In genomic region chr7:44890737-44891136, GRCm38 (mm10) we compare ENCODE assay signal across 8 mouse cellular contexts. TPM values are rescaled to one million over a fixed set of nuclear protein-coding genes. Genes with fewer than 3 reads are reported as not detected.
DNase-seq lines count a peak whose midpoint lies in the region; ATAC-seq and TF ChIP-seq lines count a peak whose summit lies in the region.

No protein-coding gene starts in this region.

- H3K79me2 ChIP-seq in C2C12 (ENCODE audit: control insufficient read depth, insufficient read depth) = peaks cover 61% of the 10 kb centered on the region

- ATAC-seq in forebrain, embryonic 14.5 days = no peak
- ATAC-seq in liver, embryonic 15.5 days (ENCODE audit: insufficient read depth) = no peak

- peak overlapping the region; percentile 37 for H3ac ChIP-seq in C2C12 (ENCODE audit: control insufficient read depth, insufficient read length, low read depth)

- H3K4me1 ChIP-seq in heart, embryonic 10.5 days = peaks cover 26% of the 10 kb centered on the region
- H3K4me1 ChIP-seq in forebrain, embryonic 14.5 days (ENCODE audit: control insufficient read depth, insufficient read depth, low read length) = peaks cover 31% of the 10 kb centered on the region
- peaks cover 64% of the 10 kb centered on the region for H3K4me1 ChIP-seq in liver, embryonic 15.5 days (replicated peaks)

- peak overlapping the region; percentile 91 for H3K9ac ChIP-seq in forebrain, embryonic 14.5 days (ENCODE audit: low read length)
- no peak overlapping the region for H3K9ac ChIP-seq in liver, embryonic 15.5 days

- no peaks in the 10 kb centered on the region for H3K27me3 ChIP-seq in heart, embryonic 10.5 days (ENCODE audit: insufficient read depth, poor library complexity, severe bottlenecking)
- no peaks in the 10 kb centered on the region for H3K27me3 ChIP-seq in C2C12 (ENCODE audit: control insufficient read depth, insufficient read depth, insufficient read length)
- H3K27me3 ChIP-seq in forebrain, embryonic 14.5 days (replicated peaks; ENCODE audit: control insufficient read depth, insufficient read depth, low read length) = no peaks in the 10 kb centered on the region
- H3K27me3 ChIP-seq in liver, embryonic 15.5 days = no peaks in the 10 kb centered on the region

- H3K4me2 ChIP-seq in forebrain, embryonic 14.5 days (ENCODE audit: low read length) = peak overlapping the region; percentile 94
- peak overlapping the region; percentile 91 for H3K4me2 ChIP-seq in liver, embryonic 15.5 days

- H3K4me3 ChIP-seq in heart, embryonic 10.5 days = peak overlapping the region; percentile 72; the same call in 1 of the 2 replicates
- H3K4me3 ChIP-seq in C2C12 (ENCODE audit: insufficient read depth, poor library complexity, severe bottlenecking) = no peak overlapping the region
- H3K4me3 ChIP-seq in forebrain, embryonic 14.5 days (ENCODE audit: low read depth, low read length) = peak overlapping the region; percentile 87
- peak overlapping the region; percentile 86 for H3K4me3 ChIP-seq in liver, embryonic 15.5 days (replicated peaks)

- no peaks in the 10 kb centered on the region for H3K9me3 ChIP-seq in heart, embryonic 10.5 days
- no peaks in the 10 kb centered on the region for H3K9me3 ChIP-seq in forebrain, embryonic 14.5 days (replicated peaks; ENCODE audit: control insufficient read depth, low read length)
- no peaks in the 10 kb centered on the region for H3K9me3 ChIP-seq in liver, embryonic 15.5 days (replicated peaks)

- 91% methylated on average over 4 of the region's 4 CpGs for WGBS in heart, embryonic 10.5 days
- WGBS in forebrain, embryonic 14.5 days = 50% methylated on average over 4 of the region's 4 CpGs
- WGBS in liver, embryonic 15.5 days (ENCODE audit: insufficient replicate concordance) = 71% methylated on average over 4 of the region's 4 CpGs

- peaks cover 38% of the 10 kb centered on the region for H3K36me3 ChIP-seq in heart, embryonic 10.5 days
- peaks cover 18% of the 10 kb centered on the region for H3K36me3 ChIP-seq in C2C12 (ENCODE audit: control insufficient read depth, insufficient read depth)
- peaks cover 39% of the 10 kb centered on the region for H3K36me3 ChIP-seq in forebrain, embryonic 14.5 days (ENCODE audit: control insufficient read depth, insufficient read depth, low read length)
- peaks cover 11% of the 10 kb centered on the region; the same call in 1 of the 2 replicates for H3K36me3 ChIP-seq in liver, embryonic 15.5 days (replicated peaks)

- H3K27ac ChIP-seq in heart, embryonic 10.5 days = no peak overlapping the region
- no peak overlapping the region for H3K27ac ChIP-seq in forebrain, embryonic 14.5 days (ENCODE audit: low read depth, low read length)
- peak overlapping the region; percentile 41; the same call in 1 of the 2 replicates for H3K27ac ChIP-seq in liver, embryonic 15.5 days (replicated peaks)

- no peak for DNase-seq in heart, embryonic 10.5 days (ENCODE audit: low spot score)
- DNase-seq in heart, adult 11 months = no peak
- peak; percentile 29 for DNase-seq in forebrain, embryonic 14.5 days (ENCODE audit: low spot score)
- no peak for DNase-seq in T-cell, adult 2 months (ENCODE audit: low spot score)
- no peak for DNase-seq in right cerebral cortex, postnatal 25 days
- DNase-seq in left cerebral cortex, postnatal 36 days (ENCODE audit: low spot score in 2 of 2) = no peak

- no peak for TF ChIP-seq CTCF in C2C12 (IDR thresholded peaks at IDR 0.05; ENCODE audit: control insufficient read depth, insufficient read depth, insufficient read length)

- intact Hi-C loops in left cerebral cortex, postnatal 36 days (cut with DNase I) = loop anchor here (2.0 kb wide), 1 partner anchor 20 kb away; no protein-coding TSS in a partner anchor

- H3K79me3 ChIP-seq in C2C12 (ENCODE audit: low read depth) = peaks cover 31% of the 10 kb centered on the region

TF ChIP-seq in C2C12, 6 proteins besides CTCF, POLR2A, EP300 and RAD21:
- TF ChIP-seq CEBPB (IDR thresholded peaks at IDR 0.05; ENCODE audit: low read depth) = no peak
- TF ChIP-seq MYOG (IDR thresholded peaks at IDR 0.05; ENCODE audit: control insufficient read depth, extremely low read depth, insufficient read length) = no peak
- no peak for TF ChIP-seq MYOD1 (IDR thresholded peaks at IDR 0.05; ENCODE audit: control insufficient read depth, insufficient read length, low read depth)
- no peak for TF ChIP-seq FOSL1 (IDR thresholded peaks at IDR 0.05; ENCODE audit: insufficient read depth, low read length, poor library complexity, severe bottlenecking)
- TF ChIP-seq MAX (IDR thresholded peaks at IDR 0.05) = no peak

RNA-seq across cellular contexts. Expression of gene Med25, which starts 1.8 kb away (rescaled TPM):
- 90.5 and 95.6 TPM in 2 replicates for polyA plus RNA-seq in heart, embryonic 10.5 days (2016; fragmentation: Nextera tagmentation; extraction: Ambion mirVana)
- 43.9 TPM for polyA plus RNA-seq in C2C12 (2012; fragmentation: generic; extraction: Trizol)
- 75.4 and 94.0 TPM in 2 replicates for polyA plus RNA-seq in forebrain, embryonic 14.5 days (2014; fragmentation: Nextera tagmentation; extraction: Ambion mirVana)
- polyA plus RNA-seq in liver, embryonic 15.5 days (2015; fragmentation: Nextera tagmentation; extraction: Ambion mirVana) = 46.8 and 56.2 TPM in 2 replicates
- total RNA-seq in left cerebral cortex, postnatal 36 days (2021) = 10 to 100 TPM; 91.7 to 98.1 TPM

RNA-seq across cellular contexts. Expression of gene Fuz, which starts 5.1 kb away (rescaled TPM):
- polyA plus RNA-seq in heart, embryonic 10.5 days (2016; fragmentation: Nextera tagmentation; extraction: Ambion mirVana) = 14.2 and 14.9 TPM in 2 replicates
- polyA plus RNA-seq in C2C12 (2012; fragmentation: generic; extraction: Trizol) = 9.8 TPM
- 18.2 and 18.3 TPM in 2 replicates for polyA plus RNA-seq in forebrain, embryonic 14.5 days (2014; fragmentation: Nextera tagmentation; extraction: Ambion mirVana)
- polyA plus RNA-seq in liver, embryonic 15.5 days (2015; fragmentation: Nextera tagmentation; extraction: Ambion mirVana) = 6.7 and 6.9 TPM in 2 replicates
- 10 to 100 TPM; 18.2 to 20.6 TPM for total RNA-seq in left cerebral cortex, postnatal 36 days (2021)

RNA-seq across cellular contexts. Expression of gene Ptov1, which starts 21.1 kb away (rescaled TPM):
- polyA plus RNA-seq in heart, embryonic 10.5 days (2016; fragmentation: Nextera tagmentation; extraction: Ambion mirVana) = 258 and 316 TPM in 2 replicates
- polyA plus RNA-seq in C2C12 (2012; fragmentation: generic; extraction: Trizol) = 221 TPM
- 447 and 458 TPM in 2 replicates for polyA plus RNA-seq in forebrain, embryonic 14.5 days (2014; fragmentation: Nextera tagmentation; extraction: Ambion mirVana)
- polyA plus RNA-seq in liver, embryonic 15.5 days (2015; fragmentation: Nextera tagmentation; extraction: Ambion mirVana) = 54.1 and 59.1 TPM in 2 replicates
- total RNA-seq in left cerebral cortex, postnatal 36 days (2021) = 100 to 1,000 TPM; 284 to 285 TPM

RNA-seq across cellular contexts. Expression of gene Pnkp, which starts 33.8 kb away (rescaled TPM):
- polyA plus RNA-seq in heart, embryonic 10.5 days (2016; fragmentation: Nextera tagmentation; extraction: Ambion mirVana) = 28.5 and 29.7 TPM in 2 replicates
- 32.0 TPM for polyA plus RNA-seq in C2C12 (2012; fragmentation: generic; extraction: Trizol)
- polyA plus RNA-seq in forebrain, embryonic 14.5 days (2014; fragmentation: Nextera tagmentation; extraction: Ambion mirVana) = 30.0 and 31.7 TPM in 2 replicates
- polyA plus RNA-seq in liver, embryonic 15.5 days (2015; fragmentation: Nextera tagmentation; extraction: Ambion mirVana) = 23.8 and 28.9 TPM in 2 replicates
- total RNA-seq in left cerebral cortex, postnatal 36 days (2021) = 10 to 100 TPM; 26.8 TPM

RNA-seq across cellular contexts. Expression of gene Ap2a1, which starts 38.6 kb away (rescaled TPM):
- polyA plus RNA-seq in heart, embryonic 10.5 days (2016; fragmentation: Nextera tagmentation; extraction: Ambion mirVana) = 73.9 and 82.1 TPM in 2 replicates
- polyA plus RNA-seq in C2C12 (2012; fragmentation: generic; extraction: Trizol) = 129 TPM
- 85.6 and 99.3 TPM in 2 replicates for polyA plus RNA-seq in forebrain, embryonic 14.5 days (2014; fragmentation: Nextera tagmentation; extraction: Ambion mirVana)
- 69.1 and 70.9 TPM in 2 replicates for polyA plus RNA-seq in liver, embryonic 15.5 days (2015; fragmentation: Nextera tagmentation; extraction: Ambion mirVana)
- total RNA-seq in left cerebral cortex, postnatal 36 days (2021) = 100 to 1,000 TPM; 346 to 355 TPM
